Mouse (Mus musculus): ENCODE measurements around the gene Dennd1a. TPM values are rescaled to one million over a fixed set of nuclear protein-coding genes. Genes with fewer than 3 reads are reported as not detected.

Dennd1a gene
- polyA plus RNA-seq, 1 experiment from 2014 or later = 16.4 TPM

Small RNAs within 50 kb of the gene (microRNA-seq; reads per million reads assigned to microRNA genes)
- not detected for gene Gm44455

Other genes starting within 250 kb of the Dennd1a start
- 31.0 and 31.2 TPM in 2 replicates for gene Lhx2, start 51.9 kb upstream of the Dennd1a start, polyA plus RNA-seq (2016; fragmentation: Nextera tagmentation; extraction: Ambion mirVana)
- gene Nek6, start 224.3 kb upstream of the Dennd1a start, polyA plus RNA-seq (2016; fragmentation: Nextera tagmentation; extraction: Ambion mirVana) = 85.7 and 94.8 TPM in 2 replicates